Mouse (Mus musculus): ENCODE measurements at regions not wholly inside any gene's neighbourhood (a gene's known extent, or its start where the extent isn't known, plus 50 kb on each side); places are given as distances from the start of the nearest gene placed in this dataset.

DNA sequence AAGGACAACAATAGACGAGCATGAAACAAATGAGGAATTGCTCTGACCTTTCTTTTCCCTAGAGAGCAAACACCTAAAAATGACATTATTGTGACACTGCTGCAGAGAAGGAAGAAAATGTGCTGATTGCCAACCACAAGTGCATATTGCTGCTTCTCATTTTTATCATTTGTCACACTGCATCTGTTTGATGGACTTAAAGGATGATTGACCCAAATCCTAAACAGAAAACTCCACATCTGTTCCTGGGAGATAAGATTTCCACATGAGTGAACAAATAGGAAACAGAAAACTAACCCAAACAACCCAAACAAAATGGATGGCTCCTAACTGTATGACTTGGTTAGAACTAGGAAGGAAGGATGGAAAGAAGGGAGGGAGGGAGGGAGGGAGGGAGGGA is 118.5 kb downstream of the Ccdc50 start:
- DNase-seq (ENCODE audit: low spot score): no peak

DNA sequence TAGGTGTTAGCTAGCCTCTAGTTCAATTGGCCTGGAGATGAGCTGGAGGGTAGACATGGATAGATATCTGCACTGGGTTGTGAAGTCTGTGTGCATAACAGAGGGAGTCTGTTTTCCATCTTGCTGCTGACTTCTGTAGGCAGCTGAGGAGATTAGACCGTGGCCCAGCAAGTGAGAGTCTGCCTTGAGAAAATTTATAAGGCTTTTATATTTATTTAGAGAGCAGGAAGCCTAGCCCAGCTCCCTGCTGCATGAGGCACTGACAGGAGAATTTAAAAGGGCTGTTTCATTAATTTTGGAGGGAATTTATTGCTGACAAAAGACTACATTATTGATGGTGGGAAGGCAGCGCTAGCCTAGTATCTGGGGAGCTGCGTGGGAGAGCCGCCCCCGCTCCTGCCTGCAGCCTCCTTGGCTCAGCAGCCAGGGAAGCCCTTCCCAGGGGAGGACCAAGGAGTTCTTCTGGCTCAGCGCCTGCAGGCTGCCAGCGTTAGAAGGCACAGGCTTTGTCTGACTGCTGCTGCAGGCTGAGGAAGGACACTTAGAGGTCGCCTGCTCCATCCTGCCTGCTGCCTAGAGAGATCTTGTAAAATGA is 135.0 kb downstream of the Ccdc50 start:
- DNase-seq (ENCODE audit: low spot score): peak; percentile 44

DNA sequence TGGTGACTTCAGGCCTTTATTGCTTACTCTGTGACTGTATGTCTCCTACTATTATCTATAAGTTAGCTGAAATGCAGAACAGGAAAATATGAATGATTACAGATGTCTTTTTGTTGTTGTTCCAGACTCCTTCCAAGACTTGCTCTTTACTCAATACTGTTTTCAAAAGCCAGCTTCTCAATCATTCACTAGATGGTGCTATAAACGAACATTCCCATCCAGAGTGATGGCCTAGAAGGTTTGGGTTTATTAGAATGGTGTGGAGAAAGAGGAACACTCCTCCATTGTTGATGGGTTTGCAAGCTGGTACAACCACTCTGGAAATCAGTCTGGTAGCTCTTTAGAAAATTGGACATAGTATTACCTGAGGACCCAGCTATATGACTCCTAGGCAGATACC is 138.0 kb downstream of the Ccdc50 start:
- peak; percentile 7 for DNase-seq (ENCODE audit: low spot score)

DNA sequence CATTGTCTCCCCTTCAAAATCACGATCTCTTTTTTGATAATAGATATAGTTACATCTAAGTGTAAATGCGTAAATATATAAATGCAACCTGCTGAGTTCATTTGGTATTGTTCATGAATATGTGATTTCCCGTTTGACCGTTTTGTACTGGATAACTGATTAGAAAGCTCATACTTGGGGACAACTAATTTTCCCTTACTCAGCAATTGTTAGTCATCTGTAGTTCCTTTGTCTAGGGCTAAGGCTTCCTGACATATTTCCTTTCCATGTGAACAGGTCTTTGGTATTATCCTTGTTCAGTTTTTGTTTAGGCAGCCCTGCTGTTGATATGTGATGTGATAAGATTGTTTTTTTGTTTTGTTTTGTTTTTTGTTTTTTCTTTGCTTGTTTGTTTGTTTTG is 142.0 kb downstream of the Ccdc50 start:
- DNase-seq (ENCODE audit: low spot score): no peak

Data from embryo, embryonic 10 days (tissue).